Mouse (Mus musculus): ENCODE measurements around the gene Slc22a22.

- no peak for TF ChIP-seq EP300 (IDR thresholded peaks at IDR 0.05; ENCODE audit: low read depth)
- TF ChIP-seq CTCF (IDR thresholded peaks at IDR 0.05; ENCODE audit: low read depth), result 0 out of 2 replicates have a peak, but pooled peaks have one; percentile 24
Measured at GRCm38 (mm10) chr15:57230439-57230838, 247.0 kb downstream of the Slc22a22 start.
